Mouse (Mus musculus) lung, postnatal 0 days (tissue): ENCODE measurements around the gene Gm17409.

Experiments
- CTCF ChIP-seq: IDR thresholded peaks from 2 replicates; pipeline ENCODE4 v1.5.1; 2016; ENCODE audit warnings: antibody characterized with exemption, mild to moderate bottlenecking
- EP300 ChIP-seq: IDR thresholded peaks from 2 replicates; pipeline ENCODE4 v1.6.1; 2016; ENCODE audit warnings: antibody characterized with exemption, mild to moderate bottlenecking, control low read depth

GRCm38 (mm10) chr2:58433317-58433716 is 36.6 kb upstream of the Gm17409 start:
- no peak for TF ChIP-seq CTCF
- TF ChIP-seq EP300: no peak
